Mouse (Mus musculus): ENCODE measurements at regions not wholly inside any gene's neighbourhood (a gene's known extent, or its start where the extent isn't known, plus 50 kb on each side); places are given as distances from the start of the nearest gene placed in this dataset.
"Not testable (repeated sequence)": the region's sequence is repeated elsewhere in the genome, so short reads cannot be mapped to it uniquely, and the experiment has no call there.

- not testable (repeated sequence) for DNase-seq (ENCODE audit: low read depth, low spot score)
These were observed 84.8 kb upstream of the Ezh2 start for GRCm38 (mm10) chr6:47679946-47680345.

DNA sequence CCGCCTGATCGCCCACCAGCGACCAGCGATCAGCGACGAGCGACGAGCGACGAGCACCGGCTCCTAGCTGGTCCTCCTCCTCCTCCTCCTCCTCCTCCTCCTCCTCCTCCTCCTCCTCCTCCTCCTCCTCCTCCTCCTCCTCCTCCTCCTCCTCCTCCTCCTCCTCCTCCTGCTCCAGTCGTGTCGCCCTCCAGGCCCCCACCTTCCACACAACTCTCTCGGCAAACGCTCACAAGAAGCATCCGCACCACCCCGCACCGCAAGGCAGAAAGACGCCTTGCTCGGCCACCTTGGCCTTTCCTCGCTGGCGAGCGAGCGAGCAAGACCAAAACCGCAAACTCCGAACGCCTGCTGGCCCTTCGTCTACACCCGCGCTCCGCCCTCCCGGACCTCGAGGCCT, 77.6 kb upstream of the Ezh2 start:
- DNase-seq (ENCODE audit: low read depth, low spot score) = not testable (repeated sequence)

- not testable (repeated sequence) for DNase-seq (ENCODE audit: low read depth, low spot score)
These were observed 57.7 kb upstream of the Ezh2 start for GRCm38 (mm10) chr6:47652880-47653279.

DNA sequence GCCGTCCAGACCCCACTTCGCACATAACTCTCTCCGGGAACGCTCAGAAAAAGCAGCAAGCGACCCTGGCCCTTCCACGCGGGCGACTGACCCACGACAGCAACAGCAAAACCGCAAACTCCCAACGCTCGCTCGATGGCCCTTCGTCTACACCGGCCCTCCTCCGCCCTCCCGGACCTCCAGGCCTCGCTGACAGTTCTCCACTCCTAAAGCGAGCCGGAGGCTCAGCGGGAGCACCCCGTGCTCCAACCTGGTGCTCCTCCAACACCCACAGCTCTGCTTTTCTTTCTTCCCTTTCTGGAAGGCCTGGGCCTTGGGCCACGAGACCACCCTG, 56.2 kb upstream of the Ezh2 start:
- DNase-seq (ENCODE audit: low read depth, low spot score) = not testable (repeated sequence)

GRCm38 (mm10) chr6:47650463-47651384, 55.6 kb upstream of the Ezh2 start:
- DNase-seq (ENCODE audit: low read depth, low spot score) = peak; percentile 88

GRCm38 (mm10) chr6:47649961-47650360, 54.8 kb upstream of the Ezh2 start:
- DNase-seq (ENCODE audit: low read depth, low spot score) = no peak

- DNase-seq (ENCODE audit: low read depth, low spot score) = no peak
These were observed 54.4 kb upstream of the Ezh2 start for GRCm38 (mm10) chr6:47649451-47649931.

DNA sequence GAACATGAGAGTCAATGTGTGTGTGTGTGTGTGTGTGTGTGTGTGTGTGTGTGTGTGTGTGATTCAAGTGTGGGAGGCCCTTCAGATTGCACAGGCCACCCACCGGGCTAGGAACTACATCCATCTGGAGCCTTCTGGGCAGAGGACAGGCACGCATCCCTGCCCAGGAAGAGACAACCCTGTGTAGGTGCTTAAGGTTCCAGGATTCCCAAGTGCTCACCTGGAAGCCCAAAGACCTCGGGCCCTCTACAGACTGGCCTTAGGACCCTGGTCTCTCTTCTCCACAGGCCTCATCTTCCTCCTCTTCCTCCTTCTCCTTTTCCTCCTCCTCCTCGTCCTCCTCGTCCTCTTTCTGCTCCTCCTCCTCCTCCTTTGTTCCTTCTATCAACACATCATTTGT, 53.8 kb upstream of the Ezh2 start:
- no peak for DNase-seq (ENCODE audit: low read depth, low spot score)

DNA sequence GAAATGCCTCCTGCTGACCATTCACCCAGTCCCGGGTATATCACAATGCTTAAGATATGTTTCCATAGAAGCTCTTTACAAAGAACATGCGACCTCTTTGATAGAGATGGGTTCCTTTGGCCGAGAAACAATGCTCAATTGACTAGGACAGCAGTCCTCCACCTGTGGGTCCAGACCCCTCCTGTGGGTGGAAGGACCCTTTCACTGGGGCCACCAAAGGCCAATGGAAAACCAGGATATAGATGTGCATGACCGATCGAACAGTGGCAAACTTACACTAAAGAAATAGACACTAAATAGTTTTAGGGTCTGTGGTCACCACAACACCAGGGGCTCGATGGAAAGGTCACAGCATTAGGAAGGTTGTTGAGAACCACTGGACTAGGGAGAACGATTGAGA, 53.2 kb upstream of the Ezh2 start:
- DNase-seq (ENCODE audit: low read depth, low spot score) = no peak

DNA sequence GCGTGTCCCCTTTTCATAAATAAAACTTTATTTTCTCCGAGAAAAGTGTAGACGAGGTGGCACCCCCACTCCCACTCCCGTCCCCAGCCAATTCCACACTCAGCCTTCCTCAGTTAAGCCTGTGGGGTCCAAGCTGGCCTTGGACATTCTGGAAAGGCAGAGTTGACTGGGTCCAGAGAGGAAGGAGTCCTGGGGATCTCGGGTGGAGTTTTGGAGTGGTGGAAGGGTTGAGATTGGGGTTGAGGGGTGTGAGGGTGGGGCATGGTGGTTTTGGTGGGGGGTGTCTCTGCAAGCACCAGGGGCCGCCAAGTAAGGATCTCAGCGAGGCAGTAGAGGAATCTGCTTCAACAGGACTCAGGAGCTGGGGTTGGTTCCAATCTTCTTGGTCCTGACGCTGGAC, 52.7 kb upstream of the Ezh2 start:
- no peak for DNase-seq (ENCODE audit: low read depth, low spot score)

GRCm38 (mm10) chr6:47646731-47647567, 51.8 kb upstream of the Ezh2 start:
- no peak for DNase-seq (ENCODE audit: low read depth, low spot score)

GRCm38 (mm10) chr6:47646022-47646421, 50.9 kb upstream of the Ezh2 start:
- DNase-seq (ENCODE audit: low read depth, low spot score) = no peak

Measured in telencephalon, adult 2 months (tissue).